Mouse (Mus musculus): ENCODE measurements at regions not wholly inside any gene's neighbourhood (a gene's known extent, or its start where the extent isn't known, plus 50 kb on each side); places are given as distances from the start of the nearest gene placed in this dataset.

DNA sequence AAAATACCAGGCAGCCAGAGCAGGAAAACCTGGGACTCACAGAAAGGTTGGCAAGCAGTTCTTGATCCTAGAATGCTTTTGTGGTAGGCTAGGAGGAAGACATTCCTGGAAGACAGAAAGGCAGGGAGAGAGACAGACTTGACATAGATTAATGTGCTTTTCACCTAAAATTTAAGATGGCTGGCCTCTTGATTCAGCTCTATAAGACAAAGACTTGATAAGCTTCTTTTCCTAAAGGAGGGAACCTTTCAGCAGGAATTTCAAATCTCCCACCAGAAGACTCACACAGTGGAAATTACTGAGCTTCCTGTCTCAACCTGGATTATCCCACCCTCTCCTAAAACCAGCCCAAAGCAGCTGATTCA is 738.9 kb upstream of the Chrm3 start (continued):
- TF ChIP-seq NRF1 (IDR thresholded peaks at IDR 0.05; ENCODE audit: insufficient read depth, low read depth, low read length, poor library complexity, severe bottlenecking): no peak

DNA sequence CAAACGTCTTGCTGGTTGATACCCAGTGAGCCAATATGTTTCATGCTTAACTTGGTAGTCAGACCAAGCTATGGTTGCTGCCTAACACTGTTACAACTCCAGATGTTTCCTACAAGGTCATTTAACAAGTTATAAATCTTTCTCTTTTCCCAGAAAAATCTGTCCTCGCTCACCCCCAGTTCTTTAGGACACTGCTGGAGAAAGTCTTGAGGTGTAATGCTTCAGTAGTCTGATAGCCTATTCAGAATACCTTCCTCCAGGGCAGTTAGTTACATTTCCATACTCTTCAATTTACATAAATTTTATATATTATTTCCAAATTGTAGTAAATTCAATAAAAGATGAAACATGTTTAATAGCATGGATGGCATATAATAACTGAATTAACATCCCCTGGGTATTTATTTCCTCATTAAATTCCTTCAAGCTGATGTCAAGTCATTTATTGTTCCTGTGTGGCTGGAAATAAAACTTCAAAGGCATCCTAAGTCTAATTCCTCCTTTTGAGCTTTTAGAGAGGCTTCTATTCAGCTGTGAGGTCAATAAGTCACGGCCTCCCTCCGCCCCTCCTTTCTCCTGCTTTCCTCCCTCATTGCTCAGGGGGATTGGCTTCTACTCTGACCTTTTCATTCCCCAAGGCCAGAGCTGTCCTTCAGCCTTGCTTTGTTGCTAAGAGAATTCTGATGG is 738.4 kb upstream of the Chrm3 start:
- H3K9ac ChIP-seq (ENCODE audit: control insufficient read depth, low read depth, low read length, poor library complexity, severe bottlenecking): no peak overlapping the region
- no peaks in the 10 kb centered on the region for H3K79me2 ChIP-seq (ENCODE audit: control insufficient read depth, insufficient read depth, low read length, poor library complexity)
- H3K27me3 ChIP-seq (ENCODE audit: control insufficient read depth in 1 of 2, insufficient read depth in 2 of 2, low read length in 2 of 2): no peaks in the 10 kb centered on the region; a peak in 2 of 4 replicates
- no peak overlapping the region for H3K4me3 ChIP-seq (ENCODE audit: control insufficient read depth in 1 of 2, insufficient read depth in 1 of 2, low read depth in 2 of 2, low read length in 2 of 2)
- no peaks in the 10 kb centered on the region for H3K4me1 ChIP-seq (ENCODE audit: control insufficient read depth in 1 of 2, insufficient read depth in 2 of 2, low read length in 2 of 2)
- H3K36me3 ChIP-seq (ENCODE audit: control insufficient read depth in 1 of 2, insufficient read depth in 2 of 2, low read length in 2 of 2): no peaks in the 10 kb centered on the region
- no peaks in the 10 kb centered on the region for H3K9me3 ChIP-seq (replicated peaks; ENCODE audit: insufficient read depth, low read length)
- H3K27ac ChIP-seq (ENCODE audit: control insufficient read depth, low read depth, low read length): no peak overlapping the region
- DNase-seq (ENCODE audit: low read depth, low spot score): no peak
- TF ChIP-seq ZMIZ1 (IDR thresholded peaks at IDR 0.05; ENCODE audit: low read depth, low read length) (no peak), MAFK (IDR thresholded peaks at IDR 0.05; ENCODE audit: borderline replicate concordance, low read depth, low read length) (no peak), JUND (IDR thresholded peaks at IDR 0.05; ENCODE audit: low read depth, low read length) (no peak), GABPA (IDR thresholded peaks at IDR 0.05; ENCODE audit: low read depth, low read length) (no peak), MXI1 (IDR thresholded peaks at IDR 0.05; ENCODE audit: low read depth, low read length) (no peak), NELFE (IDR thresholded peaks at IDR 0.05; ENCODE audit: low read depth, low read length) (no peak), ZKSCAN1 (IDR thresholded peaks at IDR 0.05; ENCODE audit: low read depth, low read length) (no peak), CTCF (IDR thresholded peaks at IDR 0.05 in 2 of 3, conservative IDR thresholded peaks at IDR 0.05 in 1 of 3; ENCODE audit: control insufficient read depth in 1 of 3, insufficient read depth in 1 of 3, low read depth in 2 of 3, low read length in 3 of 3, poor library complexity in 1 of 3, severe bottlenecking in 1 of 3) (no peak), ETS1 (IDR thresholded peaks at IDR 0.05; ENCODE audit: low read depth, low read length) (no peak), HCFC1 (IDR thresholded peaks at IDR 0.05; ENCODE audit: low read depth, low read length) (no peak), MYC (IDR thresholded peaks at IDR 0.05; ENCODE audit: low read depth, low read length) (no peak), CHD1 (IDR thresholded peaks at IDR 0.05; ENCODE audit: low read depth, low read length) (no peak), POLR2A (IDR thresholded peaks at IDR 0.05; ENCODE audit: control insufficient read depth in 1 of 2, insufficient read depth in 1 of 2, low read depth in 1 of 2, low read length in 2 of 2, poor library complexity in 1 of 2) (no peak), EP300 (IDR thresholded peaks at IDR 0.05; ENCODE audit: low read depth in 1 of 2, low read length in 2 of 2) (no peak), TBP (IDR thresholded peaks at IDR 0.05; ENCODE audit: low read depth, low read length) (no peak), KAT2A (conservative IDR thresholded peaks at IDR 0.05; ENCODE audit: low read depth, low read length) (no peak), ZNF384 (IDR thresholded peaks at IDR 0.05; ENCODE audit: low read depth, low read length) (no peak), TCF12 (IDR thresholded peaks at IDR 0.05; ENCODE audit: low read depth, low read length) (no peak), ZC3H11A (IDR thresholded peaks at IDR 0.05; ENCODE audit: low read depth, low read length) (no peak), SIN3A (IDR thresholded peaks at IDR 0.05; ENCODE audit: low read length) (no peak)
